Mouse (Mus musculus) neural tube, embryonic 13.5 days (tissue): ENCODE results near the gene Egf. TPM values are rescaled to one million over a fixed set of nuclear protein-coding genes. Genes with fewer than 3 reads are reported as not detected.

Experiments used
- microRNA-seq: library from miRNA; unstranded; fragments of <30 nt; microRNA quantifications from one replicate; pipeline ENCODE4, GENCODE M21; 2016
- polyA plus RNA-seq: library from polyadenylated mRNA; unstranded; fragments of >200 nt; fragmentation: Nextera tagmentation; extraction: Ambion mirVana; gene quantifications from 2 replicates; pipeline ENCODE4 v1.2.1, GENCODE M21; 2015

Egf gene
- polyA plus RNA-seq, 1 experiment from 2014 or later: 1.8 TPM

Small RNA genes lying within 50 kb of the gene (microRNA-seq; reads per million reads assigned to microRNA genes)
- not detected for gene Gm24515

Other genes with a start within 250 kb of the Egf start
- gene Elovl6, start 223.0 kb downstream of the Egf start, polyA plus RNA-seq: 30.4 and 30.8 TPM in 2 replicates
- not detected in 2 replicates for gene Lrit3, start 48.7 kb upstream of the Egf start, polyA plus RNA-seq
- gene Rrh, start 67.3 kb upstream of the Egf start, polyA plus RNA-seq: 0.21 and 0.25 TPM in 2 replicates
- 43.7 and 48.6 TPM in 2 replicates for gene Gar1, start 76.1 kb upstream of the Egf start, polyA plus RNA-seq
- gene Cfi, start 80.6 kb upstream of the Egf start, polyA plus RNA-seq: 0.53 and 0.69 TPM in 2 replicates
- gene Pla2g12a, start 123.3 kb upstream of the Egf start, polyA plus RNA-seq: 30.2 and 31.0 TPM in 2 replicates
- gene Casp6, start 146.1 kb upstream of the Egf start, polyA plus RNA-seq: 36.9 and 37.8 TPM in 2 replicates
- gene Mcub, start 214.9 kb upstream of the Egf start, polyA plus RNA-seq: 4.3 and 7.4 TPM in 2 replicates